Mouse (Mus musculus) limb, embryonic 11.5 days (tissue): ENCODE measurements around the gene Plb1. TPM values are rescaled to one million over a fixed set of nuclear protein-coding genes. Genes with fewer than 3 reads are reported as not detected.

Experiments
- ATAC-seq: fragments of 200-750 bp; cut with Nextera tagmentation; 2 replicates; pipeline ENCODE4 v1.8.0; 2017; ENCODE audit warnings: low read depth; ENCODE audit not compliant: insufficient number of reproducible peaks, low FRiP score, low TSS enrichment
- DNase-seq: peaks from one replicate; pipeline ENCODE4 v3.0.0-alpha.2; 2015; ENCODE audit warnings: low spot score
- H3K27ac ChIP-seq: fragments of 300-500 bp; sonication (generic); replicated peaks from 2 replicates; pipeline ENCODE4 v1.5.1; 2014; ENCODE audit warnings: low read depth, mild to moderate bottlenecking, low read length
- H3K27me3 ChIP-seq: fragments of 300-500 bp; sonication (generic); 2 replicates; pipeline ENCODE4 v1.6.1; 2014; ENCODE audit warnings: mild to moderate bottlenecking, low read length, mixed read lengths; ENCODE audit not compliant: control insufficient read depth, insufficient read depth
- H3K36me3 ChIP-seq: fragments of 300-500 bp; sonication (generic); 2 replicates; pipeline ENCODE4 v1.6.1; 2014; ENCODE audit warnings: mild to moderate bottlenecking, low read length, moderate library complexity, mixed read lengths; ENCODE audit not compliant: control insufficient read depth, insufficient read depth
- H3K4me1 ChIP-seq: fragments of 300-500 bp; sonication (generic); 2 replicates; pipeline ENCODE4 v1.6.1; 2014; ENCODE audit warnings: low read length, mixed read lengths; ENCODE audit not compliant: control insufficient read depth, insufficient read depth
- H3K4me2 ChIP-seq: fragments of 300-500 bp; sonication (generic); 2 replicates; pipeline ENCODE4 v1.6.1; 2014; ENCODE audit warnings: low read depth, mild to moderate bottlenecking, moderate library complexity; ENCODE audit not compliant: severe bottlenecking
- H3K4me3 ChIP-seq: fragments of 300-500 bp; sonication (generic); 2 replicates; pipeline ENCODE4 v1.5.1; 2014; ENCODE audit warnings: low read depth, low read length
- H3K9ac ChIP-seq: fragments of 300-500 bp; sonication (generic); 2 replicates; pipeline ENCODE4 v1.6.1; 2014; ENCODE audit warnings: mild to moderate bottlenecking, low read length
- H3K9me3 ChIP-seq: fragments of 300-500 bp; sonication (generic); 2 replicates; pipeline ENCODE4 v1.6.1; 2016; ENCODE audit warnings: low read length; ENCODE audit not compliant: control insufficient read depth
- WGBS: fragments of 180-500 bp; shearing (Covaris S2); extraction: QIAGEN DNeasy Blood & Tissue Kit; methylation state at CpG from one replicate; pipeline ENCODE4 v1.1.7; 2014; 5-methylcytosine and 5-hydroxymethylcytosine counted together
- polyA plus RNA-seq: library from polyadenylated mRNA; unstranded; fragments of >200 nt; fragmentation: Nextera tagmentation; extraction: Ambion mirVana; gene quantifications from 2 replicates; pipeline ENCODE4 v1.2.1, GENCODE M21; 2014

Gene Plb1
- polyA plus RNA-seq, 1 experiment from 2014 or later: not detected

DNA sequence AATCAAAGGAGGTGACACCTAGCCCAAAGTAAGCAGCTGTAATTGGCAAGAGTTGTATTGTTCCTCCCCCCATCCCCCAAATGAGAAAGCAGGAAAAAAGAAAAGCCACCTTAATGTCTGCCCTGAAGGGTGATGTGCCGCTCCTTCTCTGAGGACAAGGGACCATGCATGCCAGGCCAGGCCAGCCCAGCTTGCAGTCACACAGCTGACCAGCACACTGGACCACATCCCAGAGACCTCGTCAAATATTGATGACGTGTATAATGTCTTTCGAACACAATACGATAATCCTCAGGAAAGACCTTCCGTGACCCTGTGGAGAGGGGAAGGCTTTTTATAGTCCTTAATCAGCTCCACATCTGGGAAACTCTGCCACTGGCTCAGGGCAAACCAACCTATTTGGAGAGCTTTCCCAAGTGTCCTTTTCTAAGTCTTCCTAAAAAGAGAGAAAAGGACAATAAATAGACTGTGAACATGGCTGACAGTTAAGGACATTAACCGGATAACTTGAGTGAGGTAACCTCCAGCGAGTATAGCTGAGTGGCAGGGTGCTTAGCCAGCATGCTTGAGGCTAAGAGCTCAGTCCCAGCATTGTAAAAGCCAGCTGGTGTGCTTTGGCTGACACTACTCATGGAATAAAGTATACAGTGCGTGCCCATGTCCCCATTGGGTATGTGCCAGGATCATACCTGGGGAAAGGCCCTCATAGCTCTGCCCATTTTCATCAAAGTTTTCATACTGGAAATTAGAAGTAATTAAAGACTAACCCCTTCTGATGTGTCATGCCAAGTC lies 162.8 kb downstream of the Plb1 start:
- no peak overlapping the region for H3K4me3 ChIP-seq
- H3K4me2 ChIP-seq: no peak overlapping the region
- ATAC-seq: no peak
- WGBS: 38% methylated on average over 9 of the region's 9 CpGs
- H3K4me1 ChIP-seq: peaks cover 10% of the 10 kb centered on the region
- no peak overlapping the region for H3K27ac ChIP-seq
- no peak overlapping the region for H3K9ac ChIP-seq
- H3K27me3 ChIP-seq: no peaks in the 10 kb centered on the region
- H3K36me3 ChIP-seq: no peaks in the 10 kb centered on the region
- H3K9me3 ChIP-seq: no peaks in the 10 kb centered on the region
- DNase-seq: no peak

DNA sequence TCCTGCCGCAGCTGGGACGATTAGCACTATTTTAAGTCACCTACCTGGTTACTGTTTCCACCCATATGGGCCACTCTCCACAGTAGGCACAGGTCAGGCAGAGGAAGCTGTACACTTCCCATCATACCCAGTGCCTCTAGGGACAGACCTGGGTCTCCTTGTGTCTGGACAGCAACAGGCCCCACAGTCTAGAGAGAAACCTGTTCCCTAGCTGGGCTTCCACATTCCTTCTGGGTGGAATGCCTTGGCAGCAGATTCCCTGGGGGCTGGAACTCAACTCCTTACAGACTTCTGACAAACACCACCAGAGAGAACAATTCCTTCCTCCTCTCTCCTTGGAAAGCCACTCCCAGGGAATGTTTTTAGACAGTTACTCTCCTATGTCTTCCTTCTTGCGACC lies 165.2 kb downstream of the Plb1 start:
- ATAC-seq: no peak

DNA sequence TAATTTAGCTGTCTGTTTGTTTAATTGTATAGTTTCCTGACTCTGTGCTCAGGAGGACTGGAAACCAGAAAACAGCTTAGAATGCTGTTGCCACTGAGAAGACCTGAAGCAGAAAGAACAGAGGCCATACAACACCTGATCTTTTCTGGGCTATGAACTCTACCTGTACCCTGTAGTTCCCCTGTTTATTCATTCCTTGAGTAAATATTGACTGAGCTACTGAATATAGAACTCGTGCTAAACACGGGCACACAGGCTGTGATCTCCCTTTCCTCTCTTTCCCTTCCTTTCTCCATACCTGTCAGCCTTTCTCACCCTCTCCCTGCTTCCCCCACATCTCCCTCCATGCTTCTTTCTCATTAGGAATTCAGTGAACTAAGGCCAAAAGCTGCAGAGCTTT lies 168.4 kb downstream of the Plb1 start:
- WGBS: 75% methylated on average over 2 of the region's 2 CpGs
- no peak for DNase-seq
- Histone ChIP-seq H3K27me3 (no peaks in the 10 kb centered on the region), H3K9me3 (no peaks in the 10 kb centered on the region), H3K4me1 (peaks cover 4% of the 10 kb centered on the region; the same call in 1 of the 2 replicates), H3K4me2 (no peak overlapping the region), H3K4me3 (no peak overlapping the region), H3K9ac (no peak overlapping the region), H3K36me3 (no peaks in the 10 kb centered on the region), H3K27ac (no peak overlapping the region)
- no peak for ATAC-seq

More for the DNA sequence above, 165.2 kb downstream of the Plb1 start:
- Histone ChIP-seq H3K4me3 (no peak overlapping the region), H3K4me2 (no peak overlapping the region), H3K4me1 (peaks cover 10% of the 10 kb centered on the region), H3K9me3 (no peaks in the 10 kb centered on the region), H3K36me3 (no peaks in the 10 kb centered on the region), H3K27me3 (no peaks in the 10 kb centered on the region), H3K27ac (no peak overlapping the region), H3K9ac (no peak overlapping the region)
- no peak for DNase-seq
- 81% methylated on average over 3 of the region's 3 CpGs for WGBS

GRCm38 (mm10) chr5:32403082-32403953 lies 170.8 kb downstream of the Plb1 start:
- 73% methylated on average over 9 of the region's 9 CpGs for WGBS
- DNase-seq (no peak), ATAC-seq (no peak)
- Histone ChIP-seq H3K27me3 (no peaks in the 10 kb centered on the region), H3K27ac (no peak overlapping the region), H3K4me2 (no peak overlapping the region), H3K4me3 (no peak overlapping the region), H3K9ac (no peak overlapping the region), H3K4me1 (no peaks in the 10 kb centered on the region), H3K9me3 (no peaks in the 10 kb centered on the region), H3K36me3 (no peaks in the 10 kb centered on the region)

GRCm38 (mm10) chr5:32405199-32405855 lies 172.8 kb downstream of the Plb1 start:
- DNase-seq: no peak
- WGBS: 85% methylated on average over 4 of the region's 4 CpGs
- no peak for ATAC-seq
- H3K4me3 ChIP-seq: no peak overlapping the region
- no peak overlapping the region for H3K27ac ChIP-seq
- no peaks in the 10 kb centered on the region for H3K9me3 ChIP-seq
- H3K27me3 ChIP-seq: no peaks in the 10 kb centered on the region
- H3K4me2 ChIP-seq: no peak overlapping the region
- no peaks in the 10 kb centered on the region for H3K4me1 ChIP-seq
- no peaks in the 10 kb centered on the region for H3K36me3 ChIP-seq
- no peak overlapping the region for H3K9ac ChIP-seq

DNA sequence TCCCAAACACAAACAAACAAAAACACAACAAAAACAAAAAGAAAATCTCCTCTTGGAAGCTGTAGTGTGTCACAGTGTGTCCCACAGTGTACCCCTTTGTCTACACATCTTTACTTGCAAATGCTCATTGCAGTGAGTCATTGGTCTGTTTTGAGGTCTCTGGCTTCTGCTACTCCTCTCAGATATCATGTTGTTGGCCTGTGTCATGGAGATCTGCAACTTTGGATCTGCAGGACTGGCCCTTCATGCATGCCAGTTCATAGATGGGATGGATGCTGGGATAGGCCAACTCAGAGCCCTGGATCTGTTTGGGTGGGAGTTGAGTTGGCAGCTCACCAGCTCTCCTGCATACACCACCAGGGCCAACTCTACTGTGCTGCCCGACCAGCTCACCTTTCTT lies 176.3 kb downstream of the Plb1 start:
- Histone ChIP-seq H3K36me3 (no peaks in the 10 kb centered on the region), H3K9ac (no peak overlapping the region), H3K27me3 (no peaks in the 10 kb centered on the region), H3K9me3 (no peaks in the 10 kb centered on the region), H3K4me3 (no peak overlapping the region), H3K4me2 (no peak overlapping the region), H3K27ac (no peak overlapping the region), H3K4me1 (peaks cover 11% of the 10 kb centered on the region)
- no peak for ATAC-seq
- 70% methylated on average over 1 of the region's 1 CpGs for WGBS
- DNase-seq: no peak

GRCm38 (mm10) chr5:32409747-32410146 lies 177.2 kb downstream of the Plb1 start:
- Histone ChIP-seq H3K27me3 (no peaks in the 10 kb centered on the region), H3K9me3 (no peaks in the 10 kb centered on the region), H3K36me3 (no peaks in the 10 kb centered on the region), H3K9ac (no peak overlapping the region), H3K4me2 (no peak overlapping the region), H3K4me1 (peaks cover 13% of the 10 kb centered on the region), H3K27ac (no peak overlapping the region), H3K4me3 (no peak overlapping the region)
- ATAC-seq (no peak), DNase-seq (no peak)
- 84% methylated on average over 2 of the region's 2 CpGs for WGBS

GRCm38 (mm10) chr5:32410954-32411688 lies 178.6 kb downstream of the Plb1 start:
- no peak overlapping the region for H3K27ac ChIP-seq
- H3K9ac ChIP-seq: no peak overlapping the region
- DNase-seq (no peak), ATAC-seq (no peak)
- H3K4me1 ChIP-seq: peaks cover 13% of the 10 kb centered on the region
- no peaks in the 10 kb centered on the region for H3K9me3 ChIP-seq
- H3K36me3 ChIP-seq: no peaks in the 10 kb centered on the region
- H3K4me3 ChIP-seq: no peak overlapping the region
- no peaks in the 10 kb centered on the region for H3K27me3 ChIP-seq
- 82% methylated on average over 3 of the region's 3 CpGs for WGBS
- H3K4me2 ChIP-seq: no peak overlapping the region
